Mouse (Mus musculus) kidney, embryonic 14.5 days (tissue): ENCODE measurements around the gene Psmb7. TPM values are rescaled to one million over a fixed set of nuclear protein-coding genes. Genes with fewer than 3 reads are reported as not detected.

Source experiments
- ATAC-seq: fragments of 200-750 bp; cut with Nextera tagmentation; 2 replicates; pipeline ENCODE4 v1.8.0; 2017; ENCODE audit warnings: moderate number of reproducible peaks, mild to moderate bottlenecking, moderate TSS enrichment, moderate library complexity; ENCODE audit not compliant: low FRiP score, low TSS enrichment
- H3K27ac ChIP-seq: fragments of 300-500 bp; sonication (generic); 2 replicates; pipeline ENCODE4 v1.5.1; 2014; ENCODE audit warnings: low read depth, mild to moderate bottlenecking, low read length, moderate library complexity, mixed read lengths
- H3K27me3 ChIP-seq: fragments of 300-500 bp; sonication (generic); 2 replicates; pipeline ENCODE4 v1.6.1; 2014; ENCODE audit warnings: mild to moderate bottlenecking, low read length; ENCODE audit not compliant: control insufficient read depth, insufficient read depth
- H3K36me3 ChIP-seq: fragments of 300-500 bp; sonication (generic); 2 replicates; pipeline ENCODE4 v1.6.1; 2014; ENCODE audit warnings: low read length, mixed read lengths; ENCODE audit not compliant: control insufficient read depth, insufficient read depth
- H3K4me1 ChIP-seq: fragments of 300-500 bp; sonication (generic); 2 replicates; pipeline ENCODE4 v1.6.1; 2014; ENCODE audit warnings: low read length, mixed read lengths; ENCODE audit not compliant: control insufficient read depth, insufficient read depth
- H3K4me2 ChIP-seq: fragments of 300-500 bp; sonication (generic); replicated peaks from 2 replicates; pipeline ENCODE4 v1.6.1; 2014; ENCODE audit warnings: low read depth, mild to moderate bottlenecking, low read length
- H3K4me3 ChIP-seq: fragments of 300-500 bp; sonication (generic); 2 replicates; pipeline ENCODE4 v1.5.1; 2014; ENCODE audit warnings: mild to moderate bottlenecking, low read length
- H3K9ac ChIP-seq: fragments of 300-500 bp; sonication (generic); 2 replicates; pipeline ENCODE4 v1.6.1; 2014; ENCODE audit warnings: low read depth, mild to moderate bottlenecking, low read length, moderate library complexity
- H3K9me3 ChIP-seq: fragments of 300-500 bp; sonication (generic); 2 replicates; pipeline ENCODE4 v1.6.1; 2016; ENCODE audit warnings: low read length; ENCODE audit not compliant: control insufficient read depth
- WGBS: fragments of 180-500 bp; shearing (Covaris S2); extraction: QIAGEN DNeasy Blood & Tissue Kit; methylation state at CpG from one replicate; pipeline ENCODE4 v1.1.7; 2014; 5-methylcytosine and 5-hydroxymethylcytosine counted together
- polyA plus RNA-seq: library from polyadenylated mRNA; unstranded; fragments of >200 nt; fragmentation: Nextera tagmentation; extraction: Ambion mirVana; gene quantifications from 2 replicates; pipeline ENCODE4 v1.2.1, GENCODE M21; 2014

Psmb7 gene
- polyA plus RNA-seq, 1 experiment from 2014 or later = 287 TPM

GRCm38 (mm10) chr2:38675366-38675969 lies 31.6 kb upstream of the Psmb7 start:
- no peak overlapping the region for H3K27ac ChIP-seq
- no peaks in the 10 kb centered on the region for H3K36me3 ChIP-seq
- no peak overlapping the region for H3K4me2 ChIP-seq
- ATAC-seq = peak; percentile 73
- H3K4me1 ChIP-seq = no peaks in the 10 kb centered on the region
- H3K4me3 ChIP-seq = no peak overlapping the region
- no peaks in the 10 kb centered on the region for H3K9me3 ChIP-seq
- WGBS = 60% methylated on average over 9 of the region's 9 CpGs
- no peak overlapping the region for H3K9ac ChIP-seq
- H3K27me3 ChIP-seq = no peaks in the 10 kb centered on the region; the same call in 1 of the 2 replicates

- H3K27me3 ChIP-seq = no peaks in the 10 kb centered on the region; the same call in 1 of the 2 replicates
- 0 out of 2 replicates have a peak, but pooled peaks cover 6% of the 10 kb centered on the region for H3K4me1 ChIP-seq
- 65% methylated on average over 11 of the region's 11 CpGs for WGBS
- H3K27ac ChIP-seq = no peak overlapping the region
- H3K4me3 ChIP-seq = no peak overlapping the region
- no peaks in the 10 kb centered on the region for H3K36me3 ChIP-seq
- no peak for ATAC-seq
- no peak overlapping the region for H3K4me2 ChIP-seq
- H3K9me3 ChIP-seq = no peaks in the 10 kb centered on the region
- no peak overlapping the region for H3K9ac ChIP-seq
Measured at GRCm38 (mm10) chr2:38672496-38672895, 28.6 kb upstream of the Psmb7 start.

GRCm38 (mm10) chr2:38668802-38669580 lies 25.1 kb upstream of the Psmb7 start:
- H3K9ac ChIP-seq = no peak overlapping the region
- H3K9me3 ChIP-seq = no peaks in the 10 kb centered on the region
- H3K27me3 ChIP-seq = no peaks in the 10 kb centered on the region; the same call in 1 of the 2 replicates
- WGBS = 10% methylated on average over 17 of the region's 17 CpGs
- no peak overlapping the region for H3K27ac ChIP-seq
- H3K4me1 ChIP-seq = 0 out of 2 replicates have a peak, but pooled peaks cover 6% of the 10 kb centered on the region
- no peaks in the 10 kb centered on the region for H3K36me3 ChIP-seq
- peak overlapping the region; percentile 32 for H3K4me2 ChIP-seq
- H3K4me3 ChIP-seq = no peak overlapping the region
- ATAC-seq = peak; percentile 88

GRCm38 (mm10) chr2:38661398-38661797 lies 17.5 kb upstream of the Psmb7 start:
- Histone ChIP-seq H3K9me3 (no peaks in the 10 kb centered on the region), H3K27me3 (peaks cover 4% of the 10 kb centered on the region; the same call in 1 of the 2 replicates), H3K4me2 (no peak overlapping the region), H3K4me3 (no peak overlapping the region), H3K9ac (no peak overlapping the region), H3K36me3 (no peaks in the 10 kb centered on the region), H3K4me1 (0 out of 2 replicates have a peak, but pooled peaks cover 4% of the 10 kb centered on the region), H3K27ac (no peak overlapping the region)
- no peak for ATAC-seq
- WGBS = 14% methylated on average over 1 of the region's 1 CpGs

GRCm38 (mm10) chr2:38658338-38658836 lies 14.5 kb upstream of the Psmb7 start:
- H3K4me3 ChIP-seq = peak overlapping the region; percentile 39
- H3K9me3 ChIP-seq = no peaks in the 10 kb centered on the region
- peak overlapping the region; percentile 47; the same call in 1 of the 2 replicates for H3K9ac ChIP-seq
- peaks cover 4% of the 10 kb centered on the region; the same call in 1 of the 2 replicates for H3K27me3 ChIP-seq
- H3K36me3 ChIP-seq = no peaks in the 10 kb centered on the region
- H3K27ac ChIP-seq = no peak overlapping the region
- WGBS = 1% methylated on average over 25 of the region's 25 CpGs
- ATAC-seq = peak; percentile 96
- peak overlapping the region; percentile 60 for H3K4me2 ChIP-seq
- H3K4me1 ChIP-seq = 0 out of 2 replicates have a peak, but pooled peaks cover 4% of the 10 kb centered on the region

- H3K36me3 ChIP-seq = no peaks in the 10 kb centered on the region
- 87% methylated on average over 2 of the region's 2 CpGs for WGBS
- H3K9me3 ChIP-seq = no peaks in the 10 kb centered on the region
Measured at GRCm38 (mm10) chr2:38653694-38654093, 9.8 kb upstream of the Psmb7 start.

GRCm38 (mm10) chr2:38653293-38653619 lies 9.4 kb upstream of the Psmb7 start:
- Histone ChIP-seq H3K27me3 (peaks cover 4% of the 10 kb centered on the region; the same call in 1 of the 2 replicates), H3K9ac (no peak overlapping the region), H3K36me3 (no peaks in the 10 kb centered on the region), H3K4me1 (0 out of 2 replicates have a peak, but pooled peaks cover 4% of the 10 kb centered on the region), H3K4me3 (no peak overlapping the region), H3K4me2 (no peak overlapping the region), H3K9me3 (no peaks in the 10 kb centered on the region; the same call in 1 of the 2 replicates), H3K27ac (no peak overlapping the region)
- no peak for ATAC-seq
- WGBS = 95% methylated on average over 5 of the region's 5 CpGs

More at GRCm38 (mm10) chr2:38653694-38654093, 9.8 kb upstream of the Psmb7 start:
- Histone ChIP-seq H3K4me1 (0 out of 2 replicates have a peak, but pooled peaks cover 4% of the 10 kb centered on the region), H3K27me3 (peaks cover 4% of the 10 kb centered on the region; the same call in 1 of the 2 replicates), H3K27ac (no peak overlapping the region), H3K9ac (no peak overlapping the region), H3K4me3 (no peak overlapping the region), H3K4me2 (no peak overlapping the region)
- no peak for ATAC-seq

GRCm38 (mm10) chr2:38652565-38653292 lies 8.8 kb upstream of the Psmb7 start:
- H3K4me3 ChIP-seq = no peak overlapping the region
- H3K27me3 ChIP-seq = peaks cover 4% of the 10 kb centered on the region; the same call in 1 of the 2 replicates
- H3K9me3 ChIP-seq = no peaks in the 10 kb centered on the region; the same call in 1 of the 2 replicates
- no peak overlapping the region for H3K9ac ChIP-seq
- H3K4me2 ChIP-seq = no peak overlapping the region
- ATAC-seq = no peak
- WGBS = 56% methylated on average over 10 of the region's 10 CpGs
- H3K27ac ChIP-seq = no peak overlapping the region
- H3K36me3 ChIP-seq = no peaks in the 10 kb centered on the region
- H3K4me1 ChIP-seq = no peaks in the 10 kb centered on the region
